8 mouse cellular contexts compared by ENCODE assay signal in the genomic region with DNA sequence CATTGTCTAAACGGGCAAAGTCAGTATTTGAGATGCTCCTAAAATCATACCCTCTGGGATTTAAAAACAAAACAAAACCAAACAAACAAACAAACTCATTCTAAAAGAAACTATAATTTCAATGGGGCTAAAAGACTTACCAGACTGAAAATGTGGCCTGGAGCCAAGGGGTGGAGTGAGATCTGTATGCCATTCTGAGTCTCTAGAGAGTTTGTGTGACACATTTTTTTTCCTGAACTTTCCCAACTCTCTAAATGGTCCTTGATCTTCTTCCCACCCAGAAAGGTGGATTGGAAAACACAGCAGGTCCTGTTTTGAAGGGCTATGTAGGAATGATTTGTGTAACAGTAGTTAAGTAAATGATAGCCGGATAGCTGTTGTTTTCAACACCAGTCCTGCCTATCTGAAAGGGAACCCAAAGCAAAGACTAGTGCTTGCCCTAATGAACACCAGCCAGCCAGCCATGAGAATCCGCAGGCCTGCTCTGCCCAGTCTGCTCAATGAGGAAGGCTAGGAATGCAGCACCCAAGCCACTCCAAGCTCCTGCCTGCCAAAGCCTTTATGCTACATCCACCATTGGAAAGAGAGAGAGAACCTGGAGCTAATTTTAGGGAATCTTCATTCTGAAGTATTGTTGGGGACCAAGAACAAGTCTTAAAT. TPM values are rescaled to one million over a fixed set of nuclear protein-coding genes. Genes with fewer than 3 reads are reported as not detected.
DNase-seq lines count a peak whose midpoint lies in the region; TF ChIP-seq lines count a peak whose summit lies in the region.

No protein-coding gene starts in this region.

- H3K4me1 ChIP-seq in heart, embryonic 10.5 days: peaks cover 24% of the 10 kb centered on the region
- peaks cover 8% of the 10 kb centered on the region for H3K4me1 ChIP-seq in olfactory bulb, adult 2 months (ENCODE audit: control insufficient read depth, insufficient read depth, low read length)

- no peaks in the 10 kb centered on the region for H3K36me3 ChIP-seq in heart, embryonic 10.5 days

- DNase-seq in gastrocnemius, adult 2 months: peak; percentile 38
- no peak for DNase-seq in gastrocnemius, postnatal 25 days
- peak; percentile 88 for DNase-seq in adipocyte (ENCODE audit: low spot score)
- DNase-seq in heart, embryonic 10.5 days (ENCODE audit: low spot score): no peak
- peak; percentile 39 for DNase-seq in large intestine, adult 2 months (ENCODE audit: low read depth, low spot score)
- DNase-seq in urinary bladder, postnatal 10 days (ENCODE audit: low spot score): no peak
- DNase-seq in spleen, adult 18-20 months: no peak

- WGBS in heart, embryonic 10.5 days: 50% methylated on average over 3 of the region's 3 CpGs
- WGBS in large intestine, adult 2 months: 26% methylated on average over 3 of the region's 3 CpGs
- WGBS in olfactory bulb, adult 2 months: 57% methylated on average over 3 of the region's 3 CpGs

- peak overlapping the region; percentile 91 for H3K27ac ChIP-seq in gastrocnemius, adult 2 months
- H3K27ac ChIP-seq in heart, embryonic 10.5 days: peak overlapping the region; percentile 86; the same call in 1 of the 2 replicates
- no peak overlapping the region for H3K27ac ChIP-seq in olfactory bulb, adult 2 months (ENCODE audit: insufficient read depth, low read depth, low read length)

- no peak for TF ChIP-seq POLR2A in olfactory bulb, adult 2 months (IDR thresholded peaks at IDR 0.05; ENCODE audit: insufficient read depth, low read depth, low read length)

- no peak for TF ChIP-seq CTCF in gastrocnemius, adult 2 months (IDR thresholded peaks at IDR 0.05)
- TF ChIP-seq CTCF in olfactory bulb, adult 2 months (IDR thresholded peaks at IDR 0.05; ENCODE audit: insufficient read depth, low read depth, low read length): no peak

- no peaks in the 10 kb centered on the region for H3K9me3 ChIP-seq in heart, embryonic 10.5 days

- H3K27me3 ChIP-seq in heart, embryonic 10.5 days (ENCODE audit: insufficient read depth, poor library complexity, severe bottlenecking): no peaks in the 10 kb centered on the region

- peak overlapping the region; percentile 83 for H3K4me3 ChIP-seq in gastrocnemius, adult 2 months
- H3K4me3 ChIP-seq in heart, embryonic 10.5 days: peak overlapping the region; percentile 68
- H3K4me3 ChIP-seq in olfactory bulb, adult 2 months (ENCODE audit: insufficient read depth, low read depth, low read length): peak overlapping the region; percentile 44; the same call in 1 of the 2 replicates

- intact Hi-C loops in gastrocnemius, adult 2 months (cut with DNase I): no loop called here

RNA-seq across cellular contexts. Expression of gene 4930523C07Rik, which starts 1.0 kb away (rescaled TPM):
- 1 to 10 TPM; 5.2 to 8.9 TPM for total RNA-seq in gastrocnemius, adult 2 months (2021)
- 1 to 10 TPM; 5.2 to 5.9 TPM for total RNA-seq in gastrocnemius, postnatal 25 days (2021)
- polyA plus RNA-seq in heart, embryonic 10.5 days (2016; fragmentation: Nextera tagmentation; extraction: Ambion mirVana): 10.2 and 15.4 TPM in 2 replicates
- 3.2 and 3.8 TPM in 2 replicates for polyA plus RNA-seq in large intestine, adult 2 months (2012; rRNA removed)
- not detected in 2 replicates for polyA plus RNA-seq in olfactory bulb, adult 2 months (2012; ENCODE audit: insufficient read depth, insufficient read length, low replicate concordance, missing spikeins)

Comparison
In these comparisons a context has a peak if more than half of its experiments do, and no peak if none do; other contexts are left out.
1. DNase-seq: peak in gastrocnemius, adult 2 months (single experiment), adipocyte (single experiment) and large intestine, adult 2 months (single experiment); none in gastrocnemius, postnatal 25 days (single experiment), heart, embryonic 10.5 days (single experiment), urinary bladder, postnatal 10 days (single experiment) and spleen, adult 18-20 months (0 of 2).
2. Peak in every context shown above with its lines, with median percentiles within 50 percentile points of each other: H3K4me3 ChIP-seq.